Mouse (Mus musculus): ENCODE measurements around the gene Ung. TPM values are rescaled to one million over a fixed set of nuclear protein-coding genes. Genes with fewer than 3 reads are reported as not detected.

Gene Ung
- total RNA-seq (2021): 10 to 100 TPM; 10.5 to 14.0 TPM
- long read RNA-seq, experiment 1, transcript Ung-202 (6 exons, 2,136 nt): major isoform, 6 of 9 reads
- long read RNA-seq, experiment 1, partial matches to known transcripts: 1 of 9 reads
- long read RNA-seq, experiment 1, other reads (novel, unspliced or antisense): 0 of 9 reads
- long read RNA-seq, experiment 2, transcript Ung-202 (6 exons, 2,136 nt): major isoform, 13 of 15 reads
- long read RNA-seq, experiment 2, partial matches to known transcripts: 0 of 15 reads
- long read RNA-seq, experiment 2, other reads (novel, unspliced or antisense): 1 of 15 reads

- peak; percentile 35 for DNase-seq (ENCODE audit: low spot score in 2 of 2)
Measured at GRCm38 (mm10) chr5:114130211-114130605, at the start of gene Ung. TSS of gene Ung (plus strand) at chr5:114130386.

- no peak for DNase-seq (ENCODE audit: low spot score in 2 of 2)
Measured at GRCm38 (mm10) chr5:114085501-114085900, 44.7 kb upstream of the Ung start.

- DNase-seq (ENCODE audit: low spot score in 2 of 2): no peak
Measured at GRCm38 (mm10) chr5:114087875-114088480, 42.2 kb upstream of the Ung start.

GRCm38 (mm10) chr5:114090421-114091013 is 39.7 kb upstream of the Ung start:
- no peak for DNase-seq (ENCODE audit: low spot score in 2 of 2)

GRCm38 (mm10) chr5:114091057-114091807 is 39.0 kb upstream of the Ung start, which contains the start of gene Svop:
TSS of gene Svop (minus strand) at chr5:114091570.
- peak; percentile 54 to 81 for DNase-seq (ENCODE audit: low spot score in 2 of 2)

- DNase-seq (ENCODE audit: low spot score in 2 of 2): peak; percentile 85 to 90
Measured at GRCm38 (mm10) chr5:114099709-114100389, 30.3 kb upstream of the Ung start.

GRCm38 (mm10) chr5:114100390-114101099 is 29.6 kb upstream of the Ung start:
- no peak for DNase-seq (ENCODE audit: low spot score in 2 of 2)

GRCm38 (mm10) chr5:114101873-114102272 is 28.3 kb upstream of the Ung start:
- no peak for DNase-seq (ENCODE audit: low spot score in 2 of 2)

- DNase-seq (ENCODE audit: low spot score in 2 of 2): no peak
Measured at GRCm38 (mm10) chr5:114102807-114103206, 27.4 kb upstream of the Ung start.

- DNase-seq (ENCODE audit: low spot score in 2 of 2): no peak
Measured at GRCm38 (mm10) chr5:114106391-114106935, 23.7 kb upstream of the Ung start.

GRCm38 (mm10) chr5:114113334-114113733 is 16.9 kb upstream of the Ung start:
- DNase-seq (ENCODE audit: low spot score in 2 of 2): no peak

GRCm38 (mm10) chr5:114115030-114115429 is 15.2 kb upstream of the Ung start:
- no peak for DNase-seq (ENCODE audit: low spot score in 2 of 2)

- DNase-seq (ENCODE audit: low spot score in 2 of 2): no peak
Measured at GRCm38 (mm10) chr5:114116586-114116985, 13.6 kb upstream of the Ung start.

GRCm38 (mm10) chr5:114119806-114120205 is 10.4 kb upstream of the Ung start:
- no peak for DNase-seq (ENCODE audit: low spot score in 2 of 2)

GRCm38 (mm10) chr5:114126008-114126407 is 4.2 kb upstream of the Ung start:
- no peak for DNase-seq (ENCODE audit: low spot score in 2 of 2)

- no peak for DNase-seq (ENCODE audit: low spot score in 2 of 2)
Measured at GRCm38 (mm10) chr5:114126499-114127244, 3.5 kb upstream of the Ung start.

- DNase-seq (ENCODE audit: low spot score in 2 of 2): peak; percentile 78 to 83
Measured at GRCm38 (mm10) chr5:114127374-114128349, 2.5 kb upstream of the Ung start, which contains the start of gene Alkbh2. TSS of gene Alkbh2 (minus strand) at chr5:114128218.

GRCm38 (mm10) chr5:114129550-114130210 is 506 bp upstream of the Ung start:
- DNase-seq (ENCODE audit: low spot score in 2 of 2): no peak
